Mouse (Mus musculus) forebrain, embryonic 16.5 days (tissue): Measurements from ENCODE around the gene Adamtsl5. TPM values are rescaled to one million over a fixed set of nuclear protein-coding genes. Genes with fewer than 3 reads are reported as not detected.

Experiments
- ATAC-seq: fragments of 200-750 bp; cut with Nextera tagmentation; 2 replicates; pipeline ENCODE4 v1.8.0; 2017; ENCODE audit warnings: mild to moderate bottlenecking, moderate library complexity
- H3K27ac ChIP-seq: fragments of 300-500 bp; sonication (generic); 2 replicates; pipeline ENCODE4 v1.5.1; 2014; ENCODE audit warnings: low read length, control low read depth
- H3K27me3 ChIP-seq: fragments of 300-500 bp; sonication (generic); replicated peaks from 2 replicates; pipeline ENCODE4 v1.6.1; 2014; ENCODE audit warnings: low read length; ENCODE audit not compliant: control insufficient read depth, insufficient read depth
- H3K36me3 ChIP-seq: fragments of 300-500 bp; sonication (generic); 2 replicates; pipeline ENCODE4 v1.6.1; 2014; ENCODE audit not compliant: control insufficient read depth, insufficient read depth
- H3K4me1 ChIP-seq: fragments of 300-500 bp; sonication (generic); replicated peaks from 2 replicates; pipeline ENCODE4 v1.6.1; 2014; ENCODE audit warnings: low read length; ENCODE audit not compliant: control insufficient read depth, insufficient read depth
- H3K4me2 ChIP-seq: fragments of 300-500 bp; sonication (generic); 2 replicates; pipeline ENCODE4 v1.6.1; 2014; ENCODE audit warnings: mild to moderate bottlenecking, low read length, control low read depth
- H3K4me3 ChIP-seq: fragments of 300-500 bp; sonication (generic); replicated peaks from 2 replicates; pipeline ENCODE4 v1.5.1; 2014; ENCODE audit warnings: mild to moderate bottlenecking, low read length, control low read depth
- H3K9ac ChIP-seq: fragments of 300-500 bp; sonication (generic); replicated peaks from 2 replicates; pipeline ENCODE4 v1.6.1; 2014; ENCODE audit warnings: low read depth, low read length, control low read depth
- H3K9me3 ChIP-seq: fragments of 300-500 bp; sonication (generic); 2 replicates; pipeline ENCODE4 v1.6.1; 2016; ENCODE audit warnings: low read length; ENCODE audit not compliant: control insufficient read depth
- WGBS: fragments of 180-500 bp; shearing (Covaris S2); extraction: QIAGEN DNeasy Blood & Tissue Kit; methylation state at CpG from one replicate; pipeline ENCODE4 v1.1.7; 2014; 5-methylcytosine and 5-hydroxymethylcytosine counted together
- polyA plus RNA-seq: library from polyadenylated mRNA; unstranded; fragments of >200 nt; fragmentation: Nextera tagmentation; extraction: Ambion mirVana; gene quantifications from 2 replicates; pipeline ENCODE4 v1.2.1, GENCODE M21; 2015

Adamtsl5 gene
- polyA plus RNA-seq, 1 experiment from 2014 or later, result 0.51 TPM

- ATAC-seq, result no peak
- WGBS, result under 1% methylated on average over 89 of the region's 94 CpGs
- Histone ChIP-seq H3K27me3 (no peaks in the 10 kb centered on the region), H3K9ac (peak overlapping the region; percentile 99), H3K4me2 (peak overlapping the region; percentile 88), H3K36me3 (peaks cover 20% of the 10 kb centered on the region), H3K9me3 (no peaks in the 10 kb centered on the region), H3K27ac (peak overlapping the region; percentile 96), H3K4me1 (peaks cover 33% of the 10 kb centered on the region), H3K4me3 (peak overlapping the region; percentile 98)
Measured at GRCm38 (mm10) chr10:80386735-80387471, 38.7 kb upstream of the Adamtsl5 start.

- ATAC-seq, result peak; percentile 74
- H3K36me3 ChIP-seq, result peaks cover 21% of the 10 kb centered on the region
- under 1% methylated on average over 34 of the region's 34 CpGs for WGBS
- no peaks in the 10 kb centered on the region for H3K27me3 ChIP-seq
- peak overlapping the region; percentile 99 for H3K9ac ChIP-seq
- peaks cover 33% of the 10 kb centered on the region for H3K4me1 ChIP-seq
- peak overlapping the region; percentile 88 for H3K4me2 ChIP-seq
- peak overlapping the region; percentile 98 for H3K4me3 ChIP-seq
- peak overlapping the region; percentile 96 for H3K27ac ChIP-seq
- no peaks in the 10 kb centered on the region for H3K9me3 ChIP-seq
Measured at GRCm38 (mm10) chr10:80385811-80386734, 37.9 kb upstream of the Adamtsl5 start.

GRCm38 (mm10) chr10:80385310-80385709 is 37.1 kb upstream of the Adamtsl5 start:
- Histone ChIP-seq H3K4me2 (peak overlapping the region; percentile 88), H3K4me3 (peak overlapping the region; percentile 98), H3K9me3 (no peaks in the 10 kb centered on the region), H3K4me1 (peaks cover 35% of the 10 kb centered on the region), H3K27ac (peak overlapping the region; percentile 96), H3K9ac (peak overlapping the region; percentile 99), H3K36me3 (peaks cover 22% of the 10 kb centered on the region), H3K27me3 (no peaks in the 10 kb centered on the region)
- ATAC-seq, result no peak
- 1% methylated on average over 7 of the region's 7 CpGs for WGBS

GRCm38 (mm10) chr10:80384709-80385108 is 36.5 kb upstream of the Adamtsl5 start:
- Histone ChIP-seq H3K4me3 (peak overlapping the region; percentile 98), H3K36me3 (peaks cover 27% of the 10 kb centered on the region), H3K9me3 (no peaks in the 10 kb centered on the region), H3K9ac (peak overlapping the region; percentile 99), H3K4me1 (peaks cover 35% of the 10 kb centered on the region), H3K4me2 (peak overlapping the region; percentile 88), H3K27ac (peak overlapping the region; percentile 96), H3K27me3 (no peaks in the 10 kb centered on the region)
- 64% methylated on average over 7 of the region's 7 CpGs for WGBS
- no peak for ATAC-seq

- no peak for ATAC-seq
- H3K4me1 ChIP-seq, result peaks cover 35% of the 10 kb centered on the region
- WGBS, result 81% methylated on average over 4 of the region's 4 CpGs
- peak overlapping the region; percentile 98 for H3K4me3 ChIP-seq
- peak overlapping the region; percentile 88 for H3K4me2 ChIP-seq
- peaks cover 30% of the 10 kb centered on the region for H3K36me3 ChIP-seq
- H3K9me3 ChIP-seq, result no peaks in the 10 kb centered on the region
- no peak overlapping the region for H3K27ac ChIP-seq
- peak overlapping the region; percentile 99 for H3K9ac ChIP-seq
- H3K27me3 ChIP-seq, result no peaks in the 10 kb centered on the region
Measured at GRCm38 (mm10) chr10:80384115-80384639, 36.0 kb upstream of the Adamtsl5 start.

DNA sequence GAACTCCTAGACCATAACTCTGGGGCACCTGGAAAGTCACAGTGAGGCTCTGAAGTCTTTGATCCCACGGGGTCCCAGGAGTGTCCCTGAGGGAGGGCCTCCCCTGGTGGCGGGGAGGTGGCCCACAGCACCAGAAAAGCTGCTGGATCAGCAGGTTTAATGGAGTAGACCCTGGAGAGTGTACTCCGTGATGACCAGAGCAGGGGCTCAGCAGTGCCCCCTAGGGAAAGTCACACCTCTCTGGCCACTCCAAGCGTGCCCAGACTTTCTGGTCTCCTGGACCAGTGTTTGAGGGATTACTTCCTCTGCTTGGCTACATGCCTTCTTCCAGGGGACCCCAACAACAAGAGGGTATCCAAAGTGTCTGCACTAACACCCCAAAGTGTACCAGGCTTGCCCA is 35.2 kb upstream of the Adamtsl5 start:
- H3K9me3 ChIP-seq, result no peaks in the 10 kb centered on the region
- H3K4me2 ChIP-seq, result peak overlapping the region; percentile 88
- peak overlapping the region; percentile 98 for H3K4me3 ChIP-seq
- H3K36me3 ChIP-seq, result peaks cover 30% of the 10 kb centered on the region
- no peak overlapping the region for H3K27ac ChIP-seq
- 53% methylated on average over 4 of the region's 4 CpGs for WGBS
- no peaks in the 10 kb centered on the region for H3K27me3 ChIP-seq
- no peak for ATAC-seq
- no peak overlapping the region; the same call in 1 of the 2 replicates for H3K9ac ChIP-seq
- H3K4me1 ChIP-seq, result peaks cover 35% of the 10 kb centered on the region

DNA sequence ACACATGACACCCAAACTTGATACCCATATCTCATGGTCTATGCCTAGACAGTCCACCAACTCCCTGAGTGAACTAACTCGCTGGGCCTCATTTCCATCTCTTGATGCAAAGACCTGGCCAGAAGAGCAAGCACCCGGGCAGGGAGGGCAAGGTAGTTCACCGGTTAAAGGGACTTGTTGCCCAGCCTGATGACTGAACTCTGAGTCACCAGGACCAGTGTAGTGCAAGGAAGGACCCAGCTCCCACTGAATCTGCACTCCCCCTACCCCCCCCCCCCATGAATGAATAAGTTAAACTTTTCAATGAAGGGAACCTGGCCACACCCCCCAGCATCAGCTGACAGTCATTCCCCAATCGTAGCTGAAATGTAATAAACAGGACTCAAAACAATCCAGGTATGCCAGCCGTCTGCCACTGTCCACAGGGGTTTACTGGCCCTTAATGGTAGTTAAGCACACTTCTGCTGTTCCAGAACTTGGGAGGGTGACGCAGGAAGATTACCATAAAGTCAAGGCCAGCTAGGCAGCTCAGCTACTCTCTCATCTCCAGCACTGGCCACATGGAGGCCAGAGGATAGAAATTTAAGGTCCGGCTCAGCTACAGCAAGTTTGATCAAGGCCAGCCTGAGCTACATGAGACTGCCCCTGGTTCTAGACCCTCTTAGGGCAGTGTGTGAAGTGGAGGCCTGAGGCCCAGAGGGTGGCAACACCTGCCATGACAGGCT is 34.6 kb upstream of the Adamtsl5 start:
- Histone ChIP-seq H3K4me3 (peak overlapping the region; percentile 98), H3K9me3 (no peaks in the 10 kb centered on the region), H3K27me3 (no peaks in the 10 kb centered on the region), H3K9ac (no peak overlapping the region; the same call in 1 of the 2 replicates), H3K27ac (no peak overlapping the region), H3K4me1 (peaks cover 29% of the 10 kb centered on the region), H3K4me2 (peak overlapping the region; percentile 88), H3K36me3 (peaks cover 30% of the 10 kb centered on the region)
- 76% methylated on average over 7 of the region's 7 CpGs for WGBS
- no peak for ATAC-seq

DNA sequence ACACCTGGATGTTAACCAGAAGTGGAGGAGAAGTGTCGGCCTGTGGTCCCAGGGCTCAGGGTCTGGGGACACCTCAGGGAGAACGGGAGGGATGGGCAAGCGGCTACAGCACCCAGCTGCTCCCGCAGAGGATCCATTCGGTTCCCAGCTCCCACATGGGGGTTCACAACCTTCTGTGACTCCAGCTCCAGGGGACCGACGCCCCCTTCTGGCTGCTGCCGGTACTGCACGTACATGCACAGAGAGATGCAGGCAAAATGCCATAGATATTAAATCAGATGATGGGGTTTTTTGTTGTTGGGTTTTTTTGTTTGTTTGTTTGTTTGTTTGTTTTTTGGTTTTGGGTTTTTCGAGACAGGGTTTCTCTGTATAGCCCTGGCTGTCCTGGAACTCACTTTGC is 29.5 kb upstream of the Adamtsl5 start:
- no peak for ATAC-seq
- whole genome bisulfite sequencing, result 50% methylated on average over 10 of the region's 10 CpGs
- Histone ChIP-seq H3K36me3 (peaks cover 28% of the 10 kb centered on the region), H3K27me3 (no peaks in the 10 kb centered on the region), H3K4me2 (no peak overlapping the region), H3K4me3 (no peak overlapping the region), H3K9ac (no peak overlapping the region), H3K9me3 (no peaks in the 10 kb centered on the region), H3K27ac (no peak overlapping the region), H3K4me1 (peaks cover 4% of the 10 kb centered on the region)
